Mouse (Mus musculus): ENCODE results near the gene Wdr44.
"Not testable (repeated sequence)": the region's sequence is repeated elsewhere in the genome, so short reads cannot be mapped to it uniquely, and the experiment has no call there.

Wdr44 gene

DNA sequence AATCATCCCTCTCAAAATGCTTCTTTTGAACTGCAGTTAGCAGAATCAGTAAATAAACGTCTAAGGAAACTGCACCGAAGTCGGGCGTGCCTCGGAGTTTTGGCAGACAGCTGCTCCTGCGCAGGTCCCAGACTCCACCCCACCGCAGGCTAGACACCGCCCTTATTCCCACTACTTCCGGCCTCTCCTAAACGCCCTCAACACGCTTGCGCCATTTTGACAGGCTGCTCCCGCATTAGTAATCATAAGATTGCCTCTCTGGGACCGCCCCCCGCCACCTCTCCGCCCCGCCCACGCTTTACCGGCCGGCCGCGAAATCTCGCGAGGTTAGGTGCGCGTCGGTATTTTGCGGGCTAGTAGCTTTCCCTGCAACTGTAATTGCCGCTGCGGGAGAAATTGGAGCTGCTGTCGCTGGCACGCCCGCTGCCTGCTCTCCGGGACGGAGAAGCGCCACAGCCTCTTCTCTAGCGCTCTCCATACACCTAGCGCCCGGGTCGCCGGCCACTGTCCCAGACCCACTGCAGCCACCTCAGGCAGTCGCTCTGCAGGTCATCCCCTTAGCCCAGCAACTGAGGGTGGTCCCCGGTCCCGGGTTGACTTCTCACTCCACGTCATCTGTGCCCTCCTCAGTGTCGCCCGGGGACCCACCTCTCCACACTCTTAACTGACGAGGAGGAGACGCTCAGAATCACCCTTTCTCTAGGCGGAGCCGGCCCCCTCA lies at the start of gene Wdr44:
Gene Wdr44, plus strand, starts transcription at position 330 of the 721 bp plus-strand sequence.
- DNase-seq (ENCODE audit: extremely low spot score, low spot score) = peak; percentile 85

DNA sequence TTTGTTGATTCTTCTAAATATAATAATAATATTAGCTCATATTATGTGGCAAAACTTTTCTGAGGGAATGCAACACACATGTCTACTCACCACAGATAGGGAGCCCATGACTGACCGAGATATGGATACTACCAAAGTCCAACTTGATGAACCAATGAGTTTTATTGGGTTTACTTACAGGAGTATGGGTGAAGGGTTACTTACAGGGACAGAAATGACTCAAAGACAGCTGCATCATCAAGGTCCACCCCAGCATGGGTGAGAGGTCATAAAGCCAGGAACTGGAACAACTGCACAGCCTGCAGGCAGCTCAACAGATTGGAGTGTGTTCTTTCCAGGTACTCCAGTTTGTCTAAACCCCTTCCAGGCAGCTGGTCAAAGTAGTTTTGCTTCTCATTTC lies 44.5 kb upstream of the Wdr44 start:
- DNase-seq (ENCODE audit: extremely low spot score, low spot score) = no peak

DNA sequence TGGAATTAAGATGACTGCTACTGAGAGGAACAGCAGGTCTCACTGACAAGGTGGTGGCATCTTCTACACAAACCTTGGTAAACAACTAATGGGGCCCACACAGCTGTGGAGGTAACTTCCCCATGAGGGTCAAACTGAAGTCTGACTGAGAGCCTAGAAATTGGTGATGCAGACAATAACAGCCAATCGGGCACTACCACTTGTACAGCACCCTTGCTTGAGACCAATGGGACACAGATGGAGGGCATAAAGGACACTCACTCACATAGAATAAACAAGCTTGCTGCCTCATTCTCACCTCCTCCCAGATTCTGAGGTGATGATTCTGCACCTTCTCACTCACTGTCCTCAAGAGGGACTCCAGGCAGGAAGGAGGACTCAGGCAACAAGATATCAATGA lies 30.6 kb upstream of the Wdr44 start:
- DNase-seq (ENCODE audit: extremely low spot score, low spot score) = no peak

DNA sequence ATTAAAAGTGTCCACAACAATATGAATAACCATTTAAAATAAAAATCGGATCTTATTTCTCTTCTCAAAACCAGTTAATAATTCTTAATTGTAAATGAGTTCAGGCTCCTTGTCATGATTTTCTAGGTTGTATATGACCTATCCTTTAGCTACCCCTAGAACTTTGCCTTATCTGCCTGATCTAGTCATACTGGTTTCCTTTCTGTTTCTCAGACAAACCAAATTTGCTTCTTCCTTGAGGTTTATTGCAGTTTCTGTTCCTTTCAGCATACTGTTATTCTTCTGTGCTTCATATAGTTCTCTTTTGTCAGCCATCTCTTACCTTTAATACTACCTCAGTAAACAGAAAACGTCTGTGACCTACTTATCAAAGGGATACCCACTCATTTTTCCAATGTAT lies 19.7 kb upstream of the Wdr44 start:
- DNase-seq (ENCODE audit: extremely low spot score, low spot score) = no peak

DNA sequence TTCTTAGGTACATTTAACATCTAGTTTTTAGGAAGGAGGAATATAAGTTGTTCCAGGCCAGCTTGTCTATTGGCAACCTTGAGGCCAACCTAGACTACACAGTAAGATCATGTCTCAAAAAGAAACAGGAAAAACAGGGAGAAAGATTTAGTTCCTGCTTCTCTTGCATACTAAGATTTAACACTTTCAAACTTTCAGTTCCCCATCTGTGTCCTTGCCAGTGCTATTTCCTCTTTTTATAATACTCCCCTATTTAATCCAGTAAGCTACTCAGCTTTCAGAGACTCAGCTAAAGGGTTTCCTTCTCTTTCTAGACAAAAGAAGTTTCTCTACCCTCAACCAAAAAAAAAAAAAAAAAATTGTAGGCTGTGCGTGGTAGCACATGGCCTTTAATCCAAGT lies 17.4 kb upstream of the Wdr44 start:
- no peak for DNase-seq (ENCODE audit: extremely low spot score, low spot score)

DNA sequence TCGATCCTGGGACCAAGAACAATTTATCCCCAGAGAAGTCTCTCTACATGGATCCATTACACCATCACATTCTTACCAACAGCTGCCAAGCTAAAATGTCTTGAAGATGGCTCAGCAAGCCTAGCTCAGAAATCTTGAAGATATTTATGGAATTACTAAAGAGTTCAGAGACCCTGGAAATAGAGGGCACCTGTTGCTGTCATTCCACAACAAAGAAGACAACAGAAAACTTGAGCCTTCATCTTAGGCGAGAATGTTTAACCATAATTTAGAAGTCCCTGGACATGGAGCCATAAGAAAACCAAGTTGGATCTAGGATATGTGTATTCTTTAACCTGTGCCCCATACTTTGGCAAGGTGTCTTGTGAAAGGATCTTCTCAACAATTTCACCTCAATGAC lies 16.3 kb upstream of the Wdr44 start:
- no peak for DNase-seq (ENCODE audit: extremely low spot score, low spot score)

DNA sequence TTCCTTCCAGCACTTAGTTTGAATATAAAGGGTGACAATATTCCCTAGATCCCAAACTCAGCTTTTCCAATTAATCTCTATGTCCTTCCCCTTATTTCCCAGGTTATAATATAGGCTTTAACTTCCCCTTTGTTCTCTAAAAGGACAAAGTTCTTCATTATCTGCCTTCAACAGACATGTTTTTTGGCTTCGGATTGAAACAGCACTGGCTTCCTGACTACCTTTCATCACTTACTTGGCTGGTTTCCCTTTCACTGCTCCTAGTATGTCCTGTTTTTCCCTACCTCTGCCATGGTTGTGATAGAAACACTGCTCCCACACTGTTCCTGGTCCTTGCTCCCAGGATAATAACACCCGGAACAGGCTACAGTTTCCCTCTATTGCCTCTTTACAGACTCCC lies 15.3 kb upstream of the Wdr44 start:
- DNase-seq (ENCODE audit: extremely low spot score, low spot score) = no peak

DNA sequence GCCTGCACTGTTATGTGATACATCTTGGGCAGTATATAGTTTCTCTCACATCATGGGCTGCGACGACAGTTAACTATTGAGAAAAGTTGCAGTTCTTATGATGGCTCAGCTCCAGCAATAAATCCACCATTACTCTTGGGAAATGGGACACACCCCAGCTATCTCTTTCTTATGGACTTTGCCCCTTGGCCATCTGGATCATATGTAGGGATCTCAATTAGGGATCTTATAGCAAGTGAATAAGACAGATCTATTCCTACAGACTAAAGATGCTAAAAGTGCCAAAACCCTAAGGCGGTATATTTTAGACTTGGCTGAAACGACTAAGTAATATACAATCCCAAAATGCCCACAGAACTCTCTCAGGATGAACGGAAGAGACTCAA lies 522 bp upstream of the Wdr44 start:
- peak; percentile 11 for DNase-seq (ENCODE audit: extremely low spot score, low spot score)

DNA sequence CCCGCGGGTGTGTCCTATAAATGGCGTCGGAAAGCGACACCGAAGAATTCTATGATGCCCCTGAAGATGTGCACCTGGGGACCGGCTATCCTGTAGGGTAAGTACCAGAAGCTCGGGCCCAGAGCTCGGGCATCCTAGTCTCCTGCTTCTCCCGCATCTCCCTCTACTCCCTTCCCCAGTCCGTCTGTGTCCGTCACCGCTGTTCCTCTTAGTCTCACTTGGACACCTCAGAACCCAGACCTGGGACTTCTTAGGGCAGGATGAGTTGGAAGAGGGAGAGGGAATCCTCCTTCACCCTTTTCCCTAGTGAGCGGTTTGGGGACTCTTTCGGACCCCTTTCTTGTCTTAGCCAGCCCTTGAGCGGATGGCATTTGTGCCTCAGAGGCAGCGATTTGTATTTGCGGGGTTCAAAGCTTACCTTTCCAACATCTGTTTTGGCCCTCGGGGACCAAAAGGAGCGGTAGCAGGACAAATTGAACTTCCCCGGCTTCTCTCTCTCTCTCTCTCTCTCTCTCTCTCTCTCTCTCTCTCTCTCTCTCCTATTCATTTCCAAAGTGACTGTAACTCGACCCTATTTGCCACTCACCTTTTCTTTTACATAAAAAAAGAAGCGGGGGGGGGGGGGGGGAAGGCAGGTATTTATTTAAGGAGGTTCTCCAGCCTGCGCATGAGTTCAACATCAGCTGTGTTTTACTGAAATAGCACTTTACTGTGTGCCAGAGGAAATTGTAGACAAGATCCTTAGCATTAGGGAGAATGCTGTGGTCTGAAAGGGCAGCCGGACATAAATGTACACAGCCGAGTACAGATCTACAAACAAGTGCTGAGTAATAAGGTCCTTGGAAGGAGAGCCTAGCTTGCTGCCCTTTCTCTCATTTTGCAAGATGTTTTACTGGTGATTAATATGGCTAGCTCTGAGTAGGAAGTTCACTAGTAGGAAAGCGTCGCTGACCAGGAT lies 871 bp downstream of the Wdr44 start:
- DNase-seq (ENCODE audit: extremely low spot score, low spot score) = peak; percentile 26

DNA sequence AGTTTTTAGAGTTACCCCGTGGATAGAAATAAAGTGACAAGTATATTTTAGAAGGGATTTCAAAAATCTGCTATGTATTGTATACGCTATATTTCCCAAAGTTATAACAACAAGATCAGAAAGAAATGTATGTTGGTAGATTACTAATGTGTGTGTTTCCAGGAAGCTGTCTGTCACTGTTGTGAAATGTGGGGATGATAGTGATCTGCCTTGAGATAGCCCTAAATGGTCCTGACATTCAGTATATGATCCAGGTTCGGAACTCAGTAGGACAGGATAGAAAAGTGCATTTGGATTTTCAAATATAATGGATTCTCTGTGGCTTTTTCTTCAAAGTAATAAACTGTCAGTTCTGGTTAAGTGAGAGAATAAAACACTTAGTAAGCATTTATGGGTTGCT lies 1.7 kb downstream of the Wdr44 start:
- no peak for DNase-seq (ENCODE audit: extremely low spot score, low spot score)

DNA sequence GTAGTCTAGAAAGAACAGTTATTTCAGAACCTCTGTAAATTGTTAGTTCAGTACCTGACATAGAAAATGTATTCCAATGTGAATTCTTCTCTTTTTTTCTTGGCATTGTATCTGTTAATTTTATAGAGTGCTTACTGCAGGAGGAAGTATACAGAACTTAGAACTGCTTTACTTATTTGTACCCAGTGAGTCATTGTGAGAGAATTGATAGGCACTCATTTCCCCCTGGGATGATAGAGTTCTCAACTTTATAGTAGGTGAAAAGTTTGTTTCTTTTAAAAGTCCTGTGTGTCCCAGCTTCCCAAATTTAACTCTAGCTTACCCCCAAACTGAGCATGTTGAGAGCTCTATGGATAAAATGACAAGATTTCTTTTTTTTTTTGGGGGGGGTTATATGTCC lies 2.3 kb downstream of the Wdr44 start:
- no peak for DNase-seq (ENCODE audit: extremely low spot score, low spot score)

DNA sequence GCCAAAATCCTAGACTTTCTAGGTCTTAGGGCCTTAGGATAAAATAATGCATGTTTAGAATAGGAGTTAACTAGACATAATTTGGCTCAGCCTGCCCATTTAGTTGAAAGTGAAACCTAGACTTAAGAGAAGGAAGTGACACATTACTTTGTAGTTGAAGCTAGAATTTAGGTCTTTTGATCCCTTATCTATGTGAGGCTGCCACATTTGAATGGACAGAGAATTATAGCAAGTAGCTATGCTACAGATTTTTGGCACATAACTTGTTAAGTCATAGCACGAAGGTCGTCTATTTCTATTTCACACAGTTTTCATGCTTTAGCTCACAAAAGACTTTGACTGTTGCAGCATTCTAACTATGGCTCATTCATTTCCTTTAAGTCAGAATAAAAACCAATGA lies 4.5 kb downstream of the Wdr44 start:
- DNase-seq (ENCODE audit: extremely low spot score, low spot score) = no peak

DNA sequence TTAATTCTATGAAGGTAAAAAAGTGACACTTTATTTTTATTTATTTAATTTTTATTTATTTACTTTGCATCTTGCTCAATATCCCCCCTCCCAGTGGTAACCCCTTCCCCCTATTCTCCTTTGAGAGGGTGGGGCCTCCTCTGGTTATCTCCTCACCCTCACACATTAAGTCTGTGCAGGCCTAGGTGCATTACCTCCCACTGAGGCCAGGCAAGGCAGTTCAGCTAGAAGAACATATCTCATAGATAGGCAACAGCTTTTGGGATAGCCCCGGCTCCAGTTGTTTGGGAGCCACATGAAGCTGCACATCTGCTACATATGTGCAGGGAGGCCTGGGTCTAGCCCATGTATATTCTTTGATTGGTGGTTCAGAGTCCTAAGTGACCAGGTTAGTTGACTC lies 6.2 kb downstream of the Wdr44 start:
- DNase-seq (ENCODE audit: extremely low spot score, low spot score) = no peak

DNA sequence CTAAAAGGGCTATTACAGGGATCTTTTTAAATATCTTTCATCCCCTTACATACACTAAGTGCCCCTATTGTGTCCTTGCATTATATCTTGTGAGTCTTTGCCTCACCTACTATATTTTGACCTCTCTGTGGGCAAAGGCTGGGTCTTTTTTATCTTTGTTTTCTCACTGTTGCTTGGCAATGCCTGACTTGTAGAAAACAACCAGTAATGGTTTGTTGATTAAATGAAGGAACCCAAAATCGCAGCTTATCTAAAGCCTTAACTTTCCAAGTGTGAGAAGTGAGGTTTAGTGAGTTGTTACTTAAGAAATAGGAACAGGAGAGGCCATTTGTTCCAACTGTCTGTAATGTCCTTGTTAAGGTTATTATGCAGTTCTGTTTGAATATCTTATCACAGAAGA lies 24.4 kb downstream of the Wdr44 start:
- no peak for DNase-seq (ENCODE audit: extremely low spot score, low spot score)

DNA sequence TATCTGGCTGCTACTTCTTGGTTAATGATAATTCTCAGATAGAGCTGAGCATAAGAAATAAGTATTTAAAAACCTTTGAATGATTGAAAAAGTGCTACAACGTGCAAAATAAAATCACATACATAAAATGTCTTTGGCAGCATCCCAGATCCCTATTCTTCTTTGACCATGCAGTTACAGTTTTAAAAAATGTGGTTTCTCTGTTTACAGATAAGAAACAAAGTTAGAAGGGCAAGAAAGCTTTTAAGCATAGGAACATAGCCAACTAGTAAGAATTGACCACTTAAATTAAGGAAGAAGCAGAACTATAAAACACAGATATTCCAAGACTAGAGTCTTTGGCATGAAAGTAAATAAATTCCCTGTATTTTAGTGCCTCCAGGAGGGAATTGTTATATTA lies 34.6 kb downstream of the Wdr44 start:
- no peak for DNase-seq (ENCODE audit: extremely low spot score, low spot score)

DNA sequence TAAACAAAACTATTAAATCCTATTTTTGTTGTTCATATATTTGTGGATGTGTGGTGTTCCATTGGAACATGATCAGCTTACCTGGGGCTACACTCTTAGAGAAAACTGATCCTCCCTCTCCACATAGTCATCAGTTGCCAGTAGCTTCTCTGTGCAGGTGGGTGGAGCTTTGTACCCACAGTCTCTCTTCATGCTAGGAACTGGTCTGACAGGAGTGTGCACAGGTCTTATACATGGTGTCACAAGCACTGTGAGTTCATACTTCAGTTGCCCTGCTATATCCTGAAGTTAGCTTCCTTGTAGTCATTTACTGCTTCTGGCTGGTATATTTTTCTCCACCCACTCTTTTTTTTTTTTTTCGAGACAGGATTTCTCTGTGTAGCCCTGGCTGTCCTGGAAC lies 61.8 kb downstream of the Wdr44 start:
- no peak for DNase-seq (ENCODE audit: extremely low spot score, low spot score)

DNA sequence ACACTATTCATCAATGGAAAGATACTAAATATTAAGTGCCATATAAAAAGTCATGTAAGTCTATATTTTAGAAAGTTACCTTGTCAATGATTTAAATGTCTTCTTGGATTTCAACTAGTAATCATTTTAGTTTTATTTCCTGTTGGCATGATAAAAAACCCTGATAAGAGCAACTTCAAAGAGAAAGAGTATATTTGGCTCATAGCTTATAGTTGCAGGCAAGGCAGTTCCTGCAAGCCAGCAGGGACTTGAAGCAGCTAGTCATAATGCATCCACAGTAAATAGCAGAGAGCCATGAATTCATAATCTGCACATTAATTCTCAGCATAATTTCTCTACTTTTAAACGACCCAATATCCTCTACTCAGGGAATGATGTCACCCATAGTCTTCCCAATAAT lies 75.0 kb downstream of the Wdr44 start:
- DNase-seq (ENCODE audit: extremely low spot score, low spot score) = no peak

DNA sequence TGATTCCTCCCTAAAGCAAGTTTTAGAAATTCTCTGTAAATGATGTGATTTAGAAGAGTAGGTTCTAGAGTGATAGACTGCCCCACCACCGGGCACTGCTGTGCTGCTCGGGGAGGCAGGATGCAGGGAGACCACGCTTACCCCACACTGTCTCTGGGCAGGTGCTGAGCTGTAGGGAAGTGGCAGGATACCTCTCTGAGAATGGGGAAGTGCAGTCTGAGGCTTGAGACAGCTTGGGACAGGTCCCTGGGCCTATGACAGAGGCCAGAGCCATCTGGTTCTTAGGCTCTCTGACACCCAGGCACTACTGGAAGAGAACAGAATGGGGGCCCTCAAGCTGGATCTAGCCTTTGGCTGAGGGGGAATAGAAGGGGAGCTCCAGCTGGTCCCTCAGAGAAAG lies 114.3 kb downstream of the Wdr44 start:
- DNase-seq (ENCODE audit: extremely low spot score, low spot score) = no peak

DNA sequence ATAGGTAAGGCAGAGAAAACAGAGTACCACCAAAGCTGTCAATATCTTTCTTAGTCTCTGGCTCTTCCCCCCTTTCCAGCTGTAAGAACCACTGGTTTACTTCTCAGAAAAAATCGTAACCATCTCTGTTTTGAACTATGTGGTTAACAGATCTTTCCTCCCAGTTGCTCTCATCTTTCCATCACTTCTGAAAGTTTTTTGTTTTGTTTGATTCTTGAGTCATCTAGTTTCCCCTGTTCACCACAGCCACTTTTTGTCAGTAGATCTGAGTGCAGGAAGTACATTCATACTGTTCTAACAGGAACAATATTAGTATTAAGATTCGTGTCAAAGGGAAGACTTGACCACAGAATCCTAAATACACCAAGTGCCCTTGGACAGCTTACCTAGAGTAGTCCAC lies 117.5 kb downstream of the Wdr44 start:
- DNase-seq (ENCODE audit: extremely low spot score, low spot score) = no peak

DNA sequence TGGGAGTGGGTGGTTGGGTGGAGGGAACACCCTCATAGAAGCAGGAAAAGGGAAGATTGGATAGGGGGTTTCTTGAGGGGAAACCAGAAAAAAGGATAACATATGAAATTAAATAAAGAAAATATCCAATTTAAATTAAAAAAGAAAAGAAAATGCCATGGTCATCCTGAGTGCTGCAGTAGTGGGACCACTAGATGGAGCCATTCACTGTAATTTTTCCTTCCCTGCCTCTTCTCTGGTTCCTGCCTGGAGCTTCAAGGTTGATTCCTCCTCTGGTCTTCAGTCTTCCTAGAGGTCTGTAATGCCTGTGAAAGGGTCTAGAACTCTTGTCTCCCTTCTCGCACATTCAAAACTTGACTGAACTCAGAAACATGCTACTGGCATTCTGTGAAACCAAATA lies 120.4 kb downstream of the Wdr44 start:
- not testable (repeated sequence) for DNase-seq (ENCODE audit: extremely low spot score, low spot score)

DNA sequence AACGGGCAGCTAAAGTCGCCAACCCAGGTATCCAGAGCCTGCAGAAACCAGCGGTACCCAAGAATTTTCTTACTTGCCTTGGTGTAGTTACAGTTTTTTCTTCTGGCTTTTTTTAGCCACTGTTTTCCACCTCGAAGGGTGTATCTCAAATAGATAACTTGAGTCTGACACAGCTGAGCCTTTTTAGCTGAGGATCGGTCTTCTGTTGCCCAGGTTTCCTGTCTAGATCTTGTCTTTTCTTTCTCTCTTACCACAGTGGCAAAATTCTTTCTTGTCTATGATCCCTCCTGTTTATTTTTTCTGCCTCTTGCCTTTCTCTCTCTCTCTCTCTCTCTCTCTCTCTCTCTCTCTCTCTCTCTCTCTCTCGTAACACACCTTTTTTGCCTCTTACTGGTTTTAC lies 130.0 kb downstream of the Wdr44 start:
- DNase-seq (ENCODE audit: extremely low spot score, low spot score) = not testable (repeated sequence)

DNA sequence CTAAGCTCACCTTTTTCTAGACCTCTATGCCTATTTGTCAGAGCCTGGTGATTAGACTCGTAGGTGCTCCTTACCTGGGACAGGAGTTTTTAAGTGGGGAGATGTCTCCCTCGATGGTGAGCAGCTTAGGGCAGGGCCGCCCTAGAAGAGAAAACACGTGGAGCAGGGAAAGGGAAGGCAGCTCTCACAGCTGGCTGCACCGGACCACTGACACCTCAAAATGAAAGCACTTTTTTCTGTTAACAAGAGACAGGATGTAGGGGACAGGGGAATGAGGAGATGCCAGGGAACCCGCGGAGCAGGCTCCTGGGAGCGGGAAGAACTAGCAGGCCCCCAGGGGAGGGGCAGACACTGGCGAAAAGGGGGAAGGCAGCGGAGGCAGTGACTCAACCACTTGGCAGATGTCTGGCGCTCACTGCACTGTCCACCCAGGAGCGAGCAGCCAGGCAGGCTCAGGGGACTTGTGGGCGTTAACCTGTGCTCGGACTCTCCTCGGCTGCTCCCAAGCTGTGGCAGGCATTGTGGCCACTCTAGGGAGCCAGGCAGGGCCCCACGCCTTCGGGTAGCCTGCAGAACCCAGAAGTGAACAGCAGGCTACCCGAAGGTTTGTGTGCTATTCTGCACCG lies 130.7 kb downstream of the Wdr44 start:
- DNase-seq (ENCODE audit: extremely low spot score, low spot score) = no peak

All from neural tube, embryonic 10.5 days (tissue).